Mouse (Mus musculus) kidney, adult 2 months (tissue): ENCODE measurements around the gene Ncbp3.
A peak's percentile ranks its signal among the peaks of the same experiment; 100 is the strongest.

ENCODE experiments used
- CTCF ChIP-seq: fragments of 200-500 bp; conservative IDR thresholded peaks from 2 replicates; pipeline ENCODE4 v1.5.1; 2011; ENCODE audit warnings: low read depth, mild to moderate bottlenecking, control low read depth, low read length, moderate library complexity, mixed read lengths; ENCODE audit not compliant: insufficient read depth, insufficient read length
- POLR2A ChIP-seq: fragments of 200-500 bp; IDR thresholded peaks from one replicate; pipeline ENCODE4 v1.6.1; 2011; ENCODE audit warnings: low read depth, low read length, control low read depth

GRCm38 (mm10) chr11:73006377-73006776 lies 41.2 kb upstream of the Ncbp3 start:
- no peak for TF ChIP-seq POLR2A
- peak; percentile 97 for TF ChIP-seq CTCF
